Mouse (Mus musculus): ENCODE data around the gene Tsnaxip1. TPM values are rescaled to one million over a fixed set of nuclear protein-coding genes. Genes with fewer than 3 reads are reported as not detected.

The Tsnaxip1 gene
- polyA plus RNA-seq, 1 experiment from 2014 or later = 0.77 TPM

- H3K4me2 ChIP-seq (ENCODE audit: low read length) = peak overlapping the region; percentile 93
- WGBS = 0% methylated on average over 1 of the region's 1 CpGs
- no peak for ATAC-seq
- H3K9ac ChIP-seq (ENCODE audit: low read depth, low read length) = peak overlapping the region; percentile 93
- no peaks in the 10 kb centered on the region for H3K9me3 ChIP-seq (replicated peaks; ENCODE audit: control insufficient read depth, low read length, poor library complexity, severe bottlenecking)
- no peaks in the 10 kb centered on the region for H3K36me3 ChIP-seq (ENCODE audit: control insufficient read depth, insufficient read depth, low read length)
- no peaks in the 10 kb centered on the region for H3K27me3 ChIP-seq (ENCODE audit: control insufficient read depth, insufficient read depth, low read depth, low read length)
- H3K4me1 ChIP-seq (ENCODE audit: control insufficient read depth, insufficient read depth, low read length) = peaks cover 48% of the 10 kb centered on the region
- H3K4me3 ChIP-seq (ENCODE audit: low read depth, low read length) = peak overlapping the region; percentile 91
- H3K27ac ChIP-seq (ENCODE audit: low read length) = no peak overlapping the region
Observed at GRCm38 (mm10) chr8:105861951-105862350, 34.4 kb downstream of the Tsnaxip1 start.

GRCm38 (mm10) chr8:105866364-105867029 is 39.0 kb downstream of the Tsnaxip1 start:
- Histone ChIP-seq H3K27ac (ENCODE audit: low read length) (no peak overlapping the region), H3K36me3 (ENCODE audit: control insufficient read depth, insufficient read depth, low read length) (peaks cover 13% of the 10 kb centered on the region), H3K4me1 (ENCODE audit: control insufficient read depth, insufficient read depth, low read length) (peaks cover 25% of the 10 kb centered on the region), H3K4me3 (ENCODE audit: low read depth, low read length) (no peak overlapping the region), H3K4me2 (ENCODE audit: low read length) (no peak overlapping the region), H3K27me3 (ENCODE audit: control insufficient read depth, insufficient read depth, low read depth, low read length) (no peaks in the 10 kb centered on the region), H3K9me3 (replicated peaks; ENCODE audit: control insufficient read depth, low read length, poor library complexity, severe bottlenecking) (no peaks in the 10 kb centered on the region), H3K9ac (ENCODE audit: low read depth, low read length) (no peak overlapping the region)
- ATAC-seq = no peak
- WGBS = 84% methylated on average over 6 of the region's 6 CpGs

- no peak for ATAC-seq
- H3K9ac ChIP-seq (ENCODE audit: low read depth, low read length) = no peak overlapping the region
- 94% methylated on average over 6 of the region's 6 CpGs for WGBS
- peaks cover 13% of the 10 kb centered on the region for H3K36me3 ChIP-seq (ENCODE audit: control insufficient read depth, insufficient read depth, low read length)
- H3K4me2 ChIP-seq (ENCODE audit: low read length) = no peak overlapping the region
- no peaks in the 10 kb centered on the region for H3K4me1 ChIP-seq (ENCODE audit: control insufficient read depth, insufficient read depth, low read length)
- no peaks in the 10 kb centered on the region for H3K27me3 ChIP-seq (ENCODE audit: control insufficient read depth, insufficient read depth, low read depth, low read length)
- no peak overlapping the region for H3K4me3 ChIP-seq (ENCODE audit: low read depth, low read length)
- H3K27ac ChIP-seq (ENCODE audit: low read length) = no peak overlapping the region
- no peaks in the 10 kb centered on the region for H3K9me3 ChIP-seq (replicated peaks; ENCODE audit: control insufficient read depth, low read length, poor library complexity, severe bottlenecking)
Observed at GRCm38 (mm10) chr8:105874301-105874700, 46.8 kb downstream of the Tsnaxip1 start.

GRCm38 (mm10) chr8:105880754-105881520 is 53.4 kb downstream of the Tsnaxip1 start, which contains the start of gene Edc4:
Gene Edc4 (plus strand): TSS chr8:105880881.
- under 1% methylated on average over 45 of the region's 45 CpGs for WGBS
- H3K9ac ChIP-seq (ENCODE audit: low read depth, low read length) = peak within 1 kb of the TSS; percentile 86
- peaks cover 29% of the 10 kb centered on the region for H3K4me1 ChIP-seq (ENCODE audit: control insufficient read depth, insufficient read depth, low read length)
- peak within 1 kb of the TSS; percentile 75 for H3K4me2 ChIP-seq (ENCODE audit: low read length)
- ATAC-seq = peak; percentile 84
- peak within 1 kb of the TSS; percentile 53 for H3K27ac ChIP-seq (ENCODE audit: low read length)
- no peaks in the 10 kb centered on the region for H3K9me3 ChIP-seq (replicated peaks; ENCODE audit: control insufficient read depth, low read length, poor library complexity, severe bottlenecking)
- peak within 1 kb of the TSS; percentile 76 for H3K4me3 ChIP-seq (ENCODE audit: low read depth, low read length)
- H3K27me3 ChIP-seq (ENCODE audit: control insufficient read depth, insufficient read depth, low read depth, low read length) = no peaks in the 10 kb centered on the region
- peaks cover 27% of the 10 kb centered on the region for H3K36me3 ChIP-seq (ENCODE audit: control insufficient read depth, insufficient read depth, low read length)

GRCm38 (mm10) chr8:105889756-105890465 is 62.4 kb downstream of the Tsnaxip1 start:
- ATAC-seq = no peak
- Histone ChIP-seq H3K4me3 (ENCODE audit: low read depth, low read length) (no peak overlapping the region), H3K36me3 (ENCODE audit: control insufficient read depth, insufficient read depth, low read length) (peaks cover 60% of the 10 kb centered on the region), H3K4me1 (ENCODE audit: control insufficient read depth, insufficient read depth, low read length) (peaks cover 5% of the 10 kb centered on the region; the same call in 1 of the 2 replicates), H3K27ac (ENCODE audit: low read length) (no peak overlapping the region), H3K27me3 (ENCODE audit: control insufficient read depth, insufficient read depth, low read depth, low read length) (no peaks in the 10 kb centered on the region), H3K4me2 (ENCODE audit: low read length) (no peak overlapping the region), H3K9me3 (replicated peaks; ENCODE audit: control insufficient read depth, low read length, poor library complexity, severe bottlenecking) (no peaks in the 10 kb centered on the region), H3K9ac (ENCODE audit: low read depth, low read length) (no peak overlapping the region)
- WGBS = 95% methylated on average over 12 of the region's 12 CpGs

GRCm38 (mm10) chr8:105890870-105891269 is 63.3 kb downstream of the Tsnaxip1 start:
- H3K4me1 ChIP-seq (ENCODE audit: control insufficient read depth, insufficient read depth, low read length) = peaks cover 5% of the 10 kb centered on the region; the same call in 1 of the 2 replicates
- H3K36me3 ChIP-seq (ENCODE audit: control insufficient read depth, insufficient read depth, low read length) = peaks cover 53% of the 10 kb centered on the region

GRCm38 (mm10) chr8:105892432-105892831 is 64.9 kb downstream of the Tsnaxip1 start:
- Histone ChIP-seq H3K4me3 (ENCODE audit: low read depth, low read length) (no peak overlapping the region), H3K36me3 (ENCODE audit: control insufficient read depth, insufficient read depth, low read length) (peaks cover 39% of the 10 kb centered on the region), H3K9me3 (replicated peaks; ENCODE audit: control insufficient read depth, low read length, poor library complexity, severe bottlenecking) (no peaks in the 10 kb centered on the region), H3K4me2 (ENCODE audit: low read length) (no peak overlapping the region), H3K27ac (ENCODE audit: low read length) (no peak overlapping the region), H3K4me1 (ENCODE audit: control insufficient read depth, insufficient read depth, low read length) (peaks cover 5% of the 10 kb centered on the region; the same call in 1 of the 2 replicates), H3K27me3 (ENCODE audit: control insufficient read depth, insufficient read depth, low read depth, low read length) (no peaks in the 10 kb centered on the region), H3K9ac (ENCODE audit: low read depth, low read length) (no peak overlapping the region)
- no peak for ATAC-seq
- WGBS = 87% methylated on average over 6 of the region's 6 CpGs

More at GRCm38 (mm10) chr8:105890870-105891269, 63.3 kb downstream of the Tsnaxip1 start:
- Histone ChIP-seq H3K4me2 (ENCODE audit: low read length) (no peak overlapping the region), H3K27me3 (ENCODE audit: control insufficient read depth, insufficient read depth, low read depth, low read length) (no peaks in the 10 kb centered on the region), H3K4me3 (ENCODE audit: low read depth, low read length) (no peak overlapping the region), H3K27ac (ENCODE audit: low read length) (no peak overlapping the region), H3K9me3 (replicated peaks; ENCODE audit: control insufficient read depth, low read length, poor library complexity, severe bottlenecking) (no peaks in the 10 kb centered on the region), H3K9ac (ENCODE audit: low read depth, low read length) (no peak overlapping the region)
- WGBS = 93% methylated on average over 6 of the region's 6 CpGs
- no peak for ATAC-seq

GRCm38 (mm10) chr8:105893339-105893738 is 65.8 kb downstream of the Tsnaxip1 start, which contains the start of gene Nrn1l:
Gene Nrn1l (plus strand): TSS chr8:105893567.
- ATAC-seq = peak; percentile 74
- 0 out of 2 replicates have a peak within 1 kb of the TSS, but pooled peaks have one; percentile 8 for H3K27ac ChIP-seq (ENCODE audit: low read length)
- peaks cover 5% of the 10 kb centered on the region; the same call in 1 of the 2 replicates for H3K4me1 ChIP-seq (ENCODE audit: control insufficient read depth, insufficient read depth, low read length)
- H3K4me2 ChIP-seq (ENCODE audit: low read length) = peak within 1 kb of the TSS; percentile 23; the same call in 1 of the 2 replicates
- H3K4me3 ChIP-seq (ENCODE audit: low read depth, low read length) = no peak within 1 kb of the TSS
- H3K36me3 ChIP-seq (ENCODE audit: control insufficient read depth, insufficient read depth, low read length) = peaks cover 35% of the 10 kb centered on the region
- WGBS = 5% methylated on average over 11 of the region's 11 CpGs
- H3K9ac ChIP-seq (ENCODE audit: low read depth, low read length) = 0 out of 2 replicates have a peak within 1 kb of the TSS, but pooled peaks have one; percentile 20
- no peaks in the 10 kb centered on the region for H3K27me3 ChIP-seq (ENCODE audit: control insufficient read depth, insufficient read depth, low read depth, low read length)
- no peaks in the 10 kb centered on the region for H3K9me3 ChIP-seq (replicated peaks; ENCODE audit: control insufficient read depth, low read length, poor library complexity, severe bottlenecking)

Measured in midbrain, embryonic 16.5 days (tissue).